Mouse (Mus musculus): ENCODE data around the gene Dffb. TPM values are rescaled to one million over a fixed set of nuclear protein-coding genes. Genes with fewer than 3 reads are reported as not detected.

Gene Dffb
- total RNA-seq, 4 experiments from 2014 or later, result 1.1 to 5.3 (median 2.0) TPM

Other genes with a start within 250 kb of the Dffb start
- gene A430005L14Rik, start 17.9 kb downstream of the Dffb start, total RNA-seq (2022), result 10 to 100 TPM; 13.1 to 19.2 (median 14.2) TPM
- gene Cep104, start 68 bp upstream of the Dffb start, total RNA-seq (2022), result 10 to 100 TPM; 29.4 to 34.6 (median 32.1) TPM
- gene Lrrc47, start 36.6 kb upstream of the Dffb start, total RNA-seq (2022), result 10 to 100 TPM; 30.6 to 37.7 (median 32.4) TPM
- 1 to 10 TPM; 4.5 to 9.7 (median 6.5) TPM for gene Smim1, start 51.1 kb upstream of the Dffb start, total RNA-seq (2022)
- not detected for gene Ccdc27, start 67.6 kb upstream of the Dffb start, total RNA-seq (2022)
- not detected for gene Trp73, start 165.1 kb upstream of the Dffb start, total RNA-seq (2022)
- gene Wrap73, start 167.2 kb upstream of the Dffb start, total RNA-seq (2022), result 10 to 100 TPM; 11.9 to 14.6 (median 12.7) TPM
- gene Tprgl, start 185.5 kb upstream of the Dffb start, total RNA-seq (2022), result 100 to 1,000 TPM; 125 to 142 (median 127) TPM
- 1 to 10 TPM; 6.6 to 9.5 (median 7.1) TPM for gene Megf6, start 195.6 kb upstream of the Dffb start, total RNA-seq (2022)